Mouse (Mus musculus) layer of hippocampus, postnatal 10 days (tissue): ENCODE data around the gene C9. TPM values are rescaled to one million over a fixed set of nuclear protein-coding genes. Genes with fewer than 3 reads are reported as not detected.

Experiments
- DNase-seq, 2 experiments: peaks; one replicate each; pipeline ENCODE4 v3.0.0; 2021; ENCODE audit warnings: low spot score in 2 of 2
- long read RNA-seq: library from polyadenylated mRNA; stranded (forward); transcript quantifications from one replicate; pipeline ENCODE4 v2.0.0, GENCODE M21; 2023
- total RNA-seq, 2 experiments: library from RNA; stranded (reverse); gene quantifications; 2 replicates each; pipeline ENCODE4 v1.2.3; 2021

Gene C9
- not detected for total RNA-seq
- long read RNA-seq = 0 reads

GRCm38 (mm10) chr15:6445135-6445534 lies at the start of gene C9:
TSS of gene C9 (plus strand) at chr15:6445327.
- no peak for DNase-seq

GRCm38 (mm10) chr15:6398211-6398610 lies 46.9 kb upstream of the C9 start:
- no peak for DNase-seq

GRCm38 (mm10) chr15:6398881-6399280 lies 46.2 kb upstream of the C9 start:
- no peak for DNase-seq

- no peak for DNase-seq
Measured at GRCm38 (mm10) chr15:6400115-6400514, 45.0 kb upstream of the C9 start.

GRCm38 (mm10) chr15:6402433-6402832 lies 42.7 kb upstream of the C9 start:
- DNase-seq = no peak

GRCm38 (mm10) chr15:6404172-6404571 lies 41.0 kb upstream of the C9 start:
- no peak for DNase-seq

GRCm38 (mm10) chr15:6406771-6407170 lies 38.4 kb upstream of the C9 start:
- no peak for DNase-seq

GRCm38 (mm10) chr15:6409031-6409430 lies 36.1 kb upstream of the C9 start:
- DNase-seq = no peak

GRCm38 (mm10) chr15:6410161-6410560 lies 35.0 kb upstream of the C9 start:
- DNase-seq = no peak

GRCm38 (mm10) chr15:6411334-6411733 lies 33.8 kb upstream of the C9 start:
- DNase-seq = no peak

- DNase-seq = no peak
Measured at GRCm38 (mm10) chr15:6415317-6415716, 29.8 kb upstream of the C9 start.

- DNase-seq = peak in 1 of 2 experiments; percentile 31
Measured at GRCm38 (mm10) chr15:6431777-6432176, 13.3 kb upstream of the C9 start.

- peak; percentile 34 to 60 for DNase-seq
Measured at GRCm38 (mm10) chr15:6432411-6432810, 12.7 kb upstream of the C9 start.

- no peak for DNase-seq
Measured at GRCm38 (mm10) chr15:6435281-6435680, 9.8 kb upstream of the C9 start.

- peak; percentile 30 to 48 for DNase-seq
Measured at GRCm38 (mm10) chr15:6435773-6436172, 9.4 kb upstream of the C9 start.

- no peak for DNase-seq
Measured at GRCm38 (mm10) chr15:6438685-6439084, 6.4 kb upstream of the C9 start.

- no peak for DNase-seq
Measured at GRCm38 (mm10) chr15:6444452-6444851, 675 bp upstream of the C9 start.

GRCm38 (mm10) chr15:6446181-6446580 lies 1.1 kb downstream of the C9 start:
- no peak for DNase-seq

- no peak for DNase-seq
Measured at GRCm38 (mm10) chr15:6448892-6449291, 3.8 kb downstream of the C9 start.

GRCm38 (mm10) chr15:6454461-6454860 lies 9.3 kb downstream of the C9 start:
- no peak for DNase-seq

GRCm38 (mm10) chr15:6461381-6461780 lies 16.3 kb downstream of the C9 start:
- no peak for DNase-seq

GRCm38 (mm10) chr15:6463361-6463923 lies 18.3 kb downstream of the C9 start:
- no peak for DNase-seq

- DNase-seq = no peak
Measured at GRCm38 (mm10) chr15:6466995-6467394, 21.9 kb downstream of the C9 start.

- DNase-seq = no peak
Measured at GRCm38 (mm10) chr15:6468845-6469244, 23.7 kb downstream of the C9 start.
